Mouse (Mus musculus): ENCODE data around the gene Me1.

- TF ChIP-seq CTCF (IDR thresholded peaks at IDR 0.05; ENCODE audit: extremely low read depth, insufficient read length, insufficient replicate concordance, low read depth, low read length) (no peak), POLR2A (IDR thresholded peaks at IDR 0.05; ENCODE audit: low read depth, low read length) (no peak)
These were observed 73.7 kb downstream of the Me1 start for GRCm38 (mm10) chr9:86622062-86622461.

Data from small intestine, adult 2 months (tissue).